Mouse (Mus musculus) cerebellum, adult 2 months (tissue): ENCODE results near the gene Spata2l.

ENCODE experiments used
- CTCF ChIP-seq: fragments of 200-500 bp; IDR thresholded peaks from 2 replicates; pipeline ENCODE4 v1.5.1; 2011; ENCODE audit warnings: low read depth, mild to moderate bottlenecking, control low read depth, low read length, moderate library complexity, borderline replicate concordance; ENCODE audit not compliant: insufficient read depth
- POLR2A ChIP-seq: fragments of 200-500 bp; IDR thresholded peaks from 2 replicates; pipeline ENCODE4 v1.6.1; 2011; ENCODE audit warnings: low read length, control low read depth, borderline replicate concordance; ENCODE audit not compliant: insufficient read depth

DNA sequence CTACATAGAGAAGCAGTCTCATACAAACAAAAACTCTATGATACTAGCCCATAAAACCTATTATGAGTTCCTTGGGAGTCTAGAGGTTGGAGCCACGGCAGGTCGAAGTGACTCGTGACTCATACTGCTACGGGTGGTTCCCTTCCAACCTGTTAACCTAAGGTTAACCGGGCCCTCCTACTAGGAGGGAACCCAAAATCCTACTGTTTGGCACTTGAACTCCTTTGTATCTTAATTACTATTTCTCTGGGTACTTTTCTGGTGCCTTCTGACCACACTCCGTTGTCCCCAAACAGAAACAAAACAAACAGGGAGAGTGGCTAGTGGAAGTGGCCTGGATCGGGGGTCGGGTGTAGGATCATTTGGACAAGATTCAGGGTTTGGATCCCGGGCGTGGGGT, 24.2 kb downstream of the Spata2l start:
- no peak for TF ChIP-seq CTCF
- TF ChIP-seq POLR2A, result no peak
